Comparison of ENCODE assay signal across 20 mouse cellular contexts in the genomic region with DNA sequence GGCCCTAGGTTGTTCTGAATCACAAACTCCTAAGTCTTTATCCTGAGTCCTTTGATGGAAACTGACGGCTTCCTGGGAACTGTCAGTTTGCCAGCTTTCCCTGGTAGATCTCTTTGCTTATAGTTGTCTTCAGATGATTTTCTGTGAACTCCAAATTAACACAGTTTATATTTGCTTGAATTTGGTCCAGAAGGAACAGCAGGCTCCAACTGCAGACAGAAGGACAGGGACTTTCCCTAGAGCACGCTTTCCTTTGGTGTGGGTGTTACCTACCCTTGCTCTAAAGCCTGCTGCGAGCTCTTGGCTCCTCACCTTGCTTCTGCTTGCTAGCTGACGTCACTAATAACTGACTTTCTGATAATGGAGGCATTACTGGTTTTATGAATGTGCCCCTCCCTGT.
DNase-seq lines count a peak whose midpoint lies in the region; ATAC-seq lines count a peak whose summit lies in the region.
"Had no signal": no experiment of that assay in that cellular context is flagged by ENCODE, and none has a peak within 500 bp of the region (broad histone marks: within the 10 kb centered on the region; RNA-seq: fewer than 3 reads in every experiment).

No protein-coding gene starts in this region.

- ATAC-seq in forebrain, embryonic 15.5 days (replicated peaks): 0 out of 2 replicates have a peak, but pooled peaks have one; percentile 16
- no peak for ATAC-seq in forebrain, embryonic 11.5 days (replicated peaks; ENCODE audit: low FRiP score)
- ATAC-seq: activated CD4-positive, CD25-positive, alpha-beta regulatory T cell, adult 4 months; intestine, embryonic 16.5 days; Patski had no signal

- no peak overlapping the region for H3K4me2 ChIP-seq in forebrain, embryonic 15.5 days (replicated peaks)
- no peak overlapping the region for H3K4me2 ChIP-seq in forebrain, embryonic 11.5 days (ENCODE audit: low read depth, low read length, severe bottlenecking)
- H3K4me2 ChIP-seq: embryonic facial prominence, embryonic 12.5 days; heart, embryonic 12.5 days; hindbrain, embryonic 15.5 days; liver, embryonic 11.5 days; lung, embryonic 14.5 days; neural tube, embryonic 12.5 days had no signal

- H3K36me3 ChIP-seq in forebrain, embryonic 15.5 days: no peaks in the 10 kb centered on the region
- no peaks in the 10 kb centered on the region for H3K36me3 ChIP-seq in forebrain, embryonic 11.5 days (ENCODE audit: control insufficient read depth, insufficient read depth, low read length)
- H3K36me3 ChIP-seq: embryonic facial prominence, embryonic 12.5 days; heart, embryonic 12.5 days; hindbrain, embryonic 15.5 days; midbrain, embryonic 10.5 days; neural tube, embryonic 12.5 days had no signal

- intact Hi-C loops in left cerebral cortex, postnatal 25 days (cut with DNase I): no loop called here
- intact Hi-C loops in left cerebral cortex, postnatal 36 days (cut with DNase I): no loop called here

- WGBS in forebrain, embryonic 15.5 days: 62% methylated on average over 4 of the region's 4 CpGs
- WGBS in forebrain, embryonic 11.5 days: 91% methylated on average over 4 of the region's 4 CpGs

- no peak for DNase-seq in forebrain, embryonic 11.5 days (ENCODE audit: low spot score)
- peak; percentile 24 to 66 for DNase-seq in left cerebral cortex, postnatal 25 days (ENCODE audit: low spot score in 2 of 2)
- DNase-seq in left cerebral cortex, adult 11 months (ENCODE audit: low spot score): no peak
- DNase-seq in layer of hippocampus, adult 18-20 months (ENCODE audit: low spot score in 2 of 2): peak; percentile 37 to 67
- peak; percentile 15 to 21 for DNase-seq in left cerebral cortex, postnatal 36 days (ENCODE audit: low spot score in 2 of 2)
- no peak for DNase-seq in urinary bladder, postnatal 14 days (ENCODE audit: low spot score)
- DNase-seq: adrenal gland, postnatal 14 days; lung, embryonic 14.5 days; lung, postnatal 4 days; thymus, adult 18-20 months had no signal

- H3K27me3 ChIP-seq in forebrain, embryonic 15.5 days: no peaks in the 10 kb centered on the region
- no peaks in the 10 kb centered on the region for H3K27me3 ChIP-seq in forebrain, embryonic 11.5 days (ENCODE audit: control insufficient read depth, insufficient read depth, low read length)
- H3K27me3 ChIP-seq: embryonic facial prominence, embryonic 12.5 days; heart, embryonic 12.5 days; hindbrain, embryonic 15.5 days; neural tube, embryonic 12.5 days had no signal

- H3K9me3 ChIP-seq in forebrain, embryonic 15.5 days: no peaks in the 10 kb centered on the region
- no peaks in the 10 kb centered on the region for H3K9me3 ChIP-seq in forebrain, embryonic 11.5 days (ENCODE audit: control insufficient read depth, low read length)
- H3K9me3 ChIP-seq: heart, embryonic 12.5 days; hindbrain, embryonic 15.5 days; midbrain, embryonic 10.5 days; neural tube, embryonic 12.5 days had no signal

- H3K4me1 ChIP-seq in forebrain, embryonic 15.5 days: 0 out of 2 replicates have a peak, but pooled peaks cover 6% of the 10 kb centered on the region
- no peaks in the 10 kb centered on the region for H3K4me1 ChIP-seq in forebrain, embryonic 11.5 days (replicated peaks; ENCODE audit: control insufficient read depth, insufficient read depth, low read length)
- H3K4me1 ChIP-seq: embryonic facial prominence, embryonic 12.5 days; heart, embryonic 12.5 days; hindbrain, embryonic 15.5 days; midbrain, embryonic 10.5 days; neural tube, embryonic 12.5 days had no signal

- H3K9ac ChIP-seq in forebrain, embryonic 15.5 days (replicated peaks): no peak overlapping the region
- H3K9ac ChIP-seq in forebrain, embryonic 11.5 days (ENCODE audit: low read length): no peak overlapping the region
- H3K9ac ChIP-seq: embryonic facial prominence, embryonic 12.5 days; heart, embryonic 12.5 days; hindbrain, embryonic 15.5 days; lung, embryonic 14.5 days; neural tube, embryonic 12.5 days had no signal

- H3K4me3 ChIP-seq in forebrain, embryonic 15.5 days: no peak overlapping the region
- no peak overlapping the region for H3K4me3 ChIP-seq in forebrain, embryonic 11.5 days (ENCODE audit: low read depth, low read length)
- H3K4me3 ChIP-seq: embryonic facial prominence, embryonic 12.5 days; heart, embryonic 12.5 days; hindbrain, embryonic 15.5 days; midbrain, embryonic 10.5 days; neural tube, embryonic 12.5 days had no signal

- H3K27ac ChIP-seq in forebrain, embryonic 15.5 days (replicated peaks): no peak overlapping the region
- H3K27ac ChIP-seq in forebrain, embryonic 11.5 days (ENCODE audit: low read depth, low read length): no peak overlapping the region
- H3K27ac ChIP-seq: embryonic facial prominence, embryonic 12.5 days; hindbrain, embryonic 15.5 days; midbrain, embryonic 10.5 days; neural tube, embryonic 12.5 days had no signal

Comparison
In these comparisons a context has a peak if more than half of its experiments do, and no peak if none do; other contexts are left out.
1. DNase-seq: peak in left cerebral cortex, postnatal 25 days (2 of 2), layer of hippocampus, adult 18-20 months (2 of 2) and left cerebral cortex, postnatal 36 days (2 of 2); none in forebrain, embryonic 11.5 days (single experiment), left cerebral cortex, adult 11 months (single experiment) and urinary bladder, postnatal 14 days (single experiment).